1 mouse cellular context compared by ENCODE assay signal in the genomic region with DNA sequence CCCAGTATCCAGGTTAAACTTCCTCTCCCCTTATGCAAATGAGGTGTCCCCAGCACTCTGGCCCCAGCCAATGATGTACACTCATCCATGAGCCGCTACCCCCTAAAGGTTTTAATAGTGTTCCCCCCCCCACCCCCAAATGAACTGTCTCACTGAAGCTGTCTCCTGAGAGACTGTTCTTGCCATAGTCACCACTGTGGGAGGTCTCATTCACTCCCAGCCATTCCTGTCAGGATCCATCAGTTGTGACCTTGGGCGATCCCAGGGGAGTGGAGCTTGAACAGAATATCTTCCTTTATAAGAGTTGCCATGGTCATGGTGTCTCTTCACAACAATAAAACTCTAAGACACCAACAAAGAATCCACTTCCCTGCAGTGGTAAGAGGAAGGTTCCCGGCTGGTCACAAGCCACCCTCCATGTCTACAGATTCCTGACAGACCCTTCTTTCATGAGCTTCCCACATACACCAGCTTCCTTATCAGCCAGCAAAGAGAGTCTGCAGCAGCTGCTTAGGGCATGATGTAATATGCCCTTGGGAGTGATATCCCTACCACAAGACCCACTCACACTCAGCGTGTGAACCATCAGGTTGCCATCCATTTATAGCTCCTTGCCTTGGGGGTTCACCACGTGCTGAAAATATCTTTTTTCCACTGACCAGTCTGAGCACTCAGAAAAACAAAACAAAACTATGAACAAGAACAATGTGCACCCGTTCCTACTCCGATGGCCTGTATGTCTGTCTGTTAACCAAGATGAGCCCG.
TF ChIP-seq lines count a peak whose summit lies in the region.

No protein-coding gene starts in this region.

TF ChIP-seq in MEL, 35 proteins besides CTCF, POLR2A, EP300 and RAD21:
- peak; percentile 79 for TF ChIP-seq ETS1 (IDR thresholded peaks at IDR 0.05; ENCODE audit: low read depth, low read length)
- no peak for TF ChIP-seq USF1 (IDR thresholded peaks at IDR 0.05; ENCODE audit: low read depth, low read length)
- 0 out of 2 replicates have a peak, but pooled peaks have one; percentile 12 for TF ChIP-seq TCF12 (IDR thresholded peaks at IDR 0.05; ENCODE audit: low read depth, low read length)
TF ChIP-seq in MEL: peak in this region for 2.
